Mouse (Mus musculus) lung, postnatal 25 days (tissue): ENCODE measurements around the gene Abhd16a.

ENCODE experiments used
- DNase-seq: peaks from one replicate; pipeline ENCODE4 v3.0.0; 2022; ENCODE audit warnings: low spot score

Abhd16a gene

DNA sequence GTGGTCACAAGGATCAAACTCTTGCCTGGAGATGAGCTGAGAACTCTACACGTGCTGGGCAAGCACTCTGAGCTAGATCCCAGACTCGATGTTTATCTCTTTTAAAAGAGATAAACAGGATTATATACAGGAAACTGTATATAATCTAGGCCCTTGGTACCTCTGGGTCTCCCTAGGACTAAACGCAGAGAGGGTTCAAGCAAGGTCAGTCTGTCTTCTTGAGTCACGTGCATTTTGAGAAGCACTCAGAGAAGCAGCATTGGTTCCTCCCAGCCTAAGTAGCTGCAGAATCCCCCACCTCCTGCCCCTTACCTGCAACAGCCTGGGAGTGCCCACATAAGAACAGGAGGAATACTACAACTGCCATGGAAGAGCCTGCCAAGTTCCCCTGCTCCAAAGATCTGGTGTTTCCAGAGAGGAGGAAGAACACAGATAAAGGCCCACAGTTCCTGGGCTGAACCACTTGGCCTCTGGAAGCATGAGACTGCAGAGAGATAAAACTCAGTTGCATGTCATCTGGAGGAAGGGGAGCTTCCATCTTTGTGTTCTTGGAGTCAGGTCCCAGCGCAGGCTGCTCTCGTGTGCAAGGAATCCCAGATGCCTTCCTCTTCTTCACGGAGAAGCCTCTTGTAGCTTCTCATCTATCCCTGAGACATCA is 3.7 kb upstream of the Abhd16a start, which contains the start of gene Ly6g6f:
TSS of gene Ly6g6f (minus strand) at position 403 of the 658 bp plus-strand sequence.
- DNase-seq: no peak

DNA sequence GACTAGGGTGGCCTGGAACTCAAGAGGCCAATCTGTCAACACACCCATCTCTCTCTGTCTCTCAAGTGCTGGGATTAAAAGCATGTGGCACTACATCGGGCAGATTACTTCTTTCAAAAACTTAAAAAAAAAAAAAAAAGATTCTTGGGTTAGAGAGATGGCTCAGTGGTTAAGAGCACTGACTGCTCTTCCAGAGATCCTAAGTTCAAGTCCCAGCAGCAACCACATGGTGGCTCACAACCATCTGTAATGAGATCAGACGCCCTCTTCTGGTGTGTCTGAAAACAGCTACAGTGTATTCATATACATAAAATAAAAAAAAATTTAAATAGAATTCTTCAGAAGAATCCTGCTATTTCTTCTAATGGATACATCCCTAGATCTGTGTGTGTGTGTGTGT is 912 bp upstream of the Abhd16a start:
- no peak for DNase-seq

DNA sequence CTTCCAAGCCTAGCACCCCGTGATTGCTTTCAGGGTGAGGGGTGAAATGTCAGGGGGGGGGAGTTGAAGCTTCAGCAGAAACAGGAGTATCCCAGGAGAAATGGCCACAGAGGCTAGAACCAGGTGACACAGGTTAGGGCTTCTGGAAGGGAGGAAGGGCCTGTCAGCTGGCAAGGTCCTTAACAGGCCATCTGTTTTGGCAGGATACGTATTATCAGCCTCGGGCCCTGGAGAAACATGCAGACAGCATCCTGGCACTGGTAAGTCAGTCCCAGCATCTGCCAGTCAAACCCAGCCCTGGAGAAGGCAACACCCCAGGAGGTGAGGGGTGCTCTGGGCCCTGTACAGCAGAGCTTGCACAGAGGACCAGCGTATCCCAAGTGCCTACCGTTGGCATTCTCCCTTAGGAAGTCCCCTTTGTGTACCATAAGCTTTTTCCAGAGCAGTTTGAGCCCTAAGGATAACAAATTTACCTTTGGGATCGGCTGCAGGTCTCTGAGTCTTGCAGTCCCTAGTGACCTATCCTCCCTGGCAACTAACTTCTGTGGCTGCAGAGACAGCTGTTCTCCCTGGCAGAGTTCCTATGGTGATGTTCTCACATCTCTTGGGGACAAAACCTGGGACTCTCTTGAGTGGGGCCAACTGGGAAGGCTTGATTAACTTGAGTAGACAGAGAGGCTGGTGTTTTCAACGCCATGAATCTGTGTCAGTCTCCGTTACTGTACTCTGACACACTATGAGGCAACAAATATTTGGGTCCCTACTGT is 1.3 kb downstream of the Abhd16a start:
- no peak for DNase-seq

DNA sequence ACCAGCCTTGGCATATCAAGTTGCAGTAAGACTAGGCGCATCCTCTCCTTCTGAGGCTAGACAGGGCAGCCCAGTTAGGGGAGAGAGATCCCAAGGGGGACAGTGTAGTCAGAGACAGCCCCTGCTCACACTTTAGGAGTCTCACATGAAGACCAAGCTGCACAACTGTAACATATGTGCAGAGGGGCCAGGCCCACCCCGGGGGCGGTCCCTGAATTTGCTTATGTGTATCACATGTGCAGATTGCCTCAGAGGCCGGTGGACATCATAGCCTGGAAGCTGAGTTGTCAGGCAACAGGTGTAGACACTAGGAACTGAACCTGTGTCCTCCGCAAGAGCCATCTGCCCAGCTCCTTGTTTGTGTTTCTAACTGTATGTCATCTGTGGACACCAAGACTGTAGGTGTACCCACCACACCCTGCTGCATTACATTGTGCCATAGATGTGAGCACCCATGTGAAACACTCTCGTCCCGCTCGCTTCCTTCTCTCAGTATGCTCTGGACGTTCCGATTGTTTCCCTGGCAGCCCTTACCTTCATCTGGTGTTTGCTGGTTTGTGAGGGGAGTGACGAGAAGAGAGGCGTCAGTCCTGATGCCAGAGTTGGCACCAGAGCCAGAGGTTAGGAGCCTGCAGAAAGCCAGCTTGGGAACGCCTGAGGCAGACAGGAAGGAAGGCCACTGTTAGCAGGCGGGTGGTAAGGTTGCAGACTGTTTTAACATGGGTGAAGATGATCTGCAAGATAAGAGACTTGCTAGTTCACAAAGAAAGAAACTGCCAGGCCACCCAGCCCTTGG is 3.5 kb downstream of the Abhd16a start:
- DNase-seq: peak; percentile 32

DNA sequence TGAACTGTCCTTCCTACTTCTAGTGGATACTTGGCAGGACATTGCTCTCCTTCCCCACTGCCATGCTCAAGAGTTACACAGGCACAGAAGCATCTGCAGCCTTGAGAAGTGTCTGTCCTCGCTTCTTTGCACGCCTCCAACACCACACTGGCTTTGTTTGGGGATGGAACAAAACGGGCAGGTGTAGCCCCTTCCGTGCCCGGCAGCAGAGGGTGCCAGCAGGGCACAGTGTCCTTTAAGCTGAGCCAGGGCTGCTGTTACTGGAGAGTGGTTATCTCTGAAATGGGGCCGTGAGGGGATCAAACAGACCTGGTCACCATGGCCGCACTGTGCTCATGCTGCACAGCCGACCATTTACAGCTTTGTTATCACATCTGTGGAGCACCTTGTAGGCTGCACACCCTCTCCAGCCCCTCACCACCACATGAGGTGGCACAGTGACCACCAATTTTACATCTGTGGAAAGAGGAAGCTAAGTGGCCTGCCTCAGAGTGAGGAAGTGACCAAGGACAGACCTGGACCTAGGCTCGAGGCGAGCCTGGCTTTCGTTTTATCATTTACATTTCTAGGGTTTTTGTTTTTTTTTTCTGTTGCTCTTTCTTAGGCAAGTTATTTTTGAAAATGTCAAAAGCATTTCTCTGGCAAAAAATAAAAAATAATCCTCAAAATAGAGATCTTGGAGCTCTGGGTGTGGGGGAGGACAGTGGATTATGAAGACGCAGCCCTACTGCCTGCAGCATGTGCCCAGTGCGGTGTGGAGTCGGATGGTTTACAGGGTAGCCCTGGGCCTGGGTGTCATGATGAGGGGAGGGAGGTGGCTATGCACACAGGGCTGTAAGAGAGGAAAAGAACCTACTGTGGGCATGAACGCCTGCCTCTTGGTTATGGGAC is 5.7 kb downstream of the Abhd16a start:
- DNase-seq: no peak

DNA sequence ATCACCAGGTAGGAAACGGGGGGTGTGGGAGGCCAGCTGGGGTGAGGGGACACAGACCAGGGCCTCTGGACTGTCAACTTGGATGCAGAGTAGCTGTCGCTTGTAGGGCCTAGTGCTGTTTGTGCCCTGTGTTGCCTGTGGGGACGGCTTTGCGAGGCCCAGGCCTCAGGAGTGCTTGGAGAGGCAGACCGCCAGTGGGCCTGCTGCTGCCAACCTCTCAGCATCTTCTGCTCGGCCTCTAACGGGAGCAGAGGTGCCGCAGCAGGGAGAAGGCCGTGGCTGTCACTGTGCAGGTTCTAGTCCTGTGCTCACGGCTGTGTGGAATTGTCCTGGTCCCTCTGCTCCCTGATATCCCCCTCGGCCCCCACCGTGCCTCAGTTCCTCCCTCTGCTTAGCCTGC is 7.5 kb downstream of the Abhd16a start:
- DNase-seq: no peak

DNA sequence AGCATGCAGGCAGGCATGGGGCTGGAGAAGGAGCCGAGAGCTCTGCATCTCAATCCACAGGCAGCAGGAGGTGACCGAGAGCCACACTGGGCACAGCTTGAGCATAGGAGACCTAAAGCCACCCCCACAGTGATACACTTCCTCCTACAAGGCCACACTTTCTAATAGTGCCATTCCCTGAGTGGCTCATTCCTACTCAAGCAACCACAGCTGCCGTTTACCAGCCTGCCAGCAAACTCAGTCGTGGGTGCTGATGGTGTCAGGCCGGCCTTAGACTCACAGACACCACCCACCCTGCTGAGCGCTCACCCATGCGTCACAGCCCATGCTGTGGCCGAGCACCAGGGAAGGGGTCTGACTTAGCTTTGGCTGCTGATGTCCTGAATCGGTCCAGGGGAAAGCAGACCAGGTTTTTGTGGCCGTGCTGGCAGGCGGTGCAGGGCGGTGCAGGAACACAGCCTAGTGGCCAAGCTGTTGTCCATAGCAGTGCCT is 8.1 kb downstream of the Abhd16a start:
- DNase-seq: no peak

DNA sequence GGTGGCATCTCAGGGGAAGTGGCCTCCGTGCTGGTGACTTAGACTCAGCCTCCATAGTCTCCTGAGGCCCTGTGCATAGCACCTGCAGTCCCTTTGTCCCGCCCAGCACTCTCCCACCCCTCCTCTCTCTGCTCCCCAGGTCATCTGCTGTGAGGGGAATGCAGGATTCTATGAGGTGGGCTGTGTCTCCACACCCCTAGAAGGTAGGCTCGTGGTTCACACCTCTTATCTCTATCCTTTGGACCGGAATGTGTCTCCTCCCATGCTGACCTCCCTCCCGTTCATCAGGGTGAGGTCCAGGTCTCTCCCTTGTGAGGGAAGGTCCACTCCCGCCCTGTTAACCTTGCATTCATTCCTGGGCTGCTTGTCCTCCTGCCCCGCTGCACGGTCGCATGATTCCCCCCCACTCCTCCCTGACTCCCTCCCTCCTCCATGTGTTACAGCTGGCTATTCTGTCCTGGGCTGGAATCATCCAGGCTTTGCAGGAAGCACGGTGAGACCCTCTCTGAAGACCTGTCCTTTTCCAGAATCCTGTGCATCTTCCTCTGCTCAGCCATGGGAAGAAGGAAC is 11.2 kb downstream of the Abhd16a start:
- no peak for DNase-seq

DNA sequence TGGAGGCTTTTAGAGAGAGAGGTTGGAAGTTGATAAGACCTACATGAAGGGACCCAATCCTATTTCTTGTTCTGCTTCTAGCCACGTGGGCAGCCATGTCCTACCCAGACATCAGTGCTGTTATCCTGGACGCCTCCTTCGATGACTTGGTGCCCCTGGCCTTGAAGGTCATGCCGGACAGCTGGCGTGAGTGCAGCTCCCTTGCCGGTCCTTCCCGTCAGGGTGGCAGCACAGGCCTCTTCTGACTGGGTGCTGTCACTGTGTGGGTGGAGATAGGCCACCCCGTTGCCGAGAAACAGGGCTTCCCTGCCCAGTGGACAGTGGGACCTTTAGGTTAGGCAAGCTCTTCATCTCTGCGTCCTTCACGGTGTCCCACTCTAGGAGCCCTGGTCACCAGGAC is 12.1 kb downstream of the Abhd16a start:
- no peak for DNase-seq

DNA sequence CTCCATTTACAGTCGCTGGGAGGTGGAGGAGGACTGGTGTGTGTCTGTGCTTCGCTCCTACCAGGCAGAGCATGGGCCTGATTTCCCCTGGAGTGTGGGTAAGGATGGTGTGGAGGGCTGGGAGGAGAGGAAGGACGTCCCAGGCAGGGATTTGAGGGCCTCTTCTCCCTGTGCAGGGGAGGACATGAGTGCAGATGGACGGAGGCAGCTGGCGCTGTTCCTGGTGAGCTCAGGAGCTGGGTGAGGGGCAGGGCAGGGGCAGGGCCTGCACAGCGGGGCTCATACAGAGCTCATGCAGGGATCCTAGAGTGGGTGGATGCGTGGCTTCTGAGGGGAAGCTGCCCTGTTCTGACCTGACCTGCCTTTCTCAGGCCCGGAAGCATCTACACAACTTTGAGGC is 13.2 kb downstream of the Abhd16a start:
- no peak for DNase-seq

DNA sequence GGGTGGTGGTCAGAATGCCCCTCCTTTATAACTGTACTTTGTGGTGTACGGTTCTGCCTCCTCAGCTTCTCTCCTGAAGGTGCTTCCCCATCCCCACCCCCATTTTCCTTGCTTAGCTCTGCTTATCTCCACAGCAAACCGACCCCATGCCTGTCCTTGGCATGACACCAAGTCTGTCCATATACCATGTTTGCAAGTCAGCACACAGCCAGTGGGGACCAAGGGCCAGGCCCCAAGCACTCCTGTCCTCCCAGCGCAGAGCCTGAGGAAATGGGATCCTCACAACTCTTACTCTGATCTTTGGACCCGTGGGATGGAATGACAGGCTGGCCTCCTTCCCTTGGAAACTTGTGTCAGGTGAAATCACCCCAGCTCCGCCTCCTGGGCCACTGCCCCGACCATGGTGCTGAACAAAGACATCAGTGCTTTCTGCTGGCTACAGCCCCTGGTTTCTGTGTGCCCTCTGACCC is 14.2 kb downstream of the Abhd16a start:
- no peak for DNase-seq

DNA sequence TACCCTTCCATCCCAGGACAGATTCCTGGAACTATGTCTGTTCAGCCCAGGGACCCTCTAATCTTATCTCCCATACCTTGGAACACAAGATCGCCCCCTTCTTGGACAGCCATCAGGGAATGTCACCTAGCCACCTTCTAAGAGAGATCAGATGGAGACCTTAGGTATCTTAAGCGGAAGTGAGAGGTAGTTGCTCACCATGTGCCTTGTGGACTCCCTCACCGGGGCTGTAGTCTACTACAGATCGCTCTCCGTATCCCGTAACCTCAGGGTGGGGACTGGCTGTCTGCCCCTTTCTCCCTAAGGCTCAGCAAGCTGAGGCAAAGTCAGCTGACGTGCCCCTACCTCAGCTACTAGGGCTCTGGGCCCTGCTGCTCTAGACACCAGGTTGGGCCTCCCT is 15.0 kb downstream of the Abhd16a start:
- no peak for DNase-seq

DNA sequence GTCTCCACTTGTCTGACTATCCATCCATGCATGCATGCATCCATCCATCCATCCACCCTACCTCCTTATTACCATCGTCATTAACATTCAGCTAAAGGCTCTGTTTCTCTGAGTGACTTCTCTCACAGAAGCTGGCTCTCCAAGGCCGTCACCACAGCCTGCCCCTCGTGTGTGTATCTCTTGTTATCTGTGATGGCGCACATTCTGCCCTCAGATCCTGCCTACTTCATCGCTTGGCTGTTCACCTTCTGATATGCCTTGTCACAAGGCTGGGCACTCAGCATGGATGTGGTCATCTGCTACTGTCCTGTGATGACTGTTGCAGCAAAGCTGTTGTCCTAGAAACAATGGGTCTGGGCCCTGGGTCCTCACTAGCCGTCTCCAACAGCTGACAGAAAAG is 15.7 kb downstream of the Abhd16a start:
- no peak for DNase-seq

DNA sequence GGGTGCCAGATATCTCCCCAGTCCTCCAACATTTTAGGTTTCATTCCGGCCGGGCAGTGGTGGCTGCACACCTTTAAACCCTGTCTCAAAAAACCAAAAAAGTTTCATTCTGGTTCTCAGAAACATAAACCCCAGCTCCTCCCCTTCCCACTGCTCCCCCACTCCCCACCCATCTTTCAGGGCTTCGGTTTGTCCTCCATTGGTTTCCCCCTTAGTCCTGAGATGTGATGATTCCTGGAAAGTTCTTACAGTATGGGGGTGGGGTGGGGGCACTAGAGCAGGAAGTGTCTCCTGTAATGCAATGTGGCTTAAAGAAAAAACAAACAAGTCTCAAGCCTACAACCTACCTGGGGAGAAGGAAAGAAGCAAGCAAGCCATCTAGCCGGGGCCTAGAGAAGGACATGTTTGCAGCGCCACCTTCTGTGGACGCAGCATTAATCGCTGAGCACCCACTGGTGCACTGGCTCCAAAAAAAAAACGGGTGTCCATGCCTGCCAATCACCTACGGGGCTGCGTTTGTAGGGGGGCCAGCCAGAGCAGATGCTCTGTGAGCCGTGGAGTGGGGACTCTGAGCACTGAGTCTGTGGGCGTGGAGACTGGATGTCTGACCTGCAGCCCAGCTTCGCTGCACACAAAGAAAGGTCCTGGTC is 16.8 kb downstream of the Abhd16a start:
- DNase-seq: peak; percentile 41

DNA sequence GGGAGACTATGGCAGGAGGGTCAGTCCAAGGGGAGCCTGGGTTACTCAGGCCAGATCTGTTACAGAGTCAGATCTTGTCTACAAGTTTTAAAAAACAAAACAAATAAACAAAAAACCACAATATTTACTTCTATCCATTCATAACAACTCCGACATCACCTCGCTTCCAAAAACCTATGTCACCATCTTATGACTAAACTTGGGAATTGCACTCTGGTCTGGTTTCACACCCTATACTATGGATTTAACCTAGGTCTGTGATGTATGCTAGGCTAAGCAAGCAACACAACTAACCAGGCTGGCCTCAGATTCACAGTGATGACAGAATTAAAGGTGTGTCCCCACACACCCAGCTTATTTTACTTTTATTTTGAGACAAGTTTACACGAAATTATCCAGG is 17.5 kb downstream of the Abhd16a start:
- DNase-seq: no peak

DNA sequence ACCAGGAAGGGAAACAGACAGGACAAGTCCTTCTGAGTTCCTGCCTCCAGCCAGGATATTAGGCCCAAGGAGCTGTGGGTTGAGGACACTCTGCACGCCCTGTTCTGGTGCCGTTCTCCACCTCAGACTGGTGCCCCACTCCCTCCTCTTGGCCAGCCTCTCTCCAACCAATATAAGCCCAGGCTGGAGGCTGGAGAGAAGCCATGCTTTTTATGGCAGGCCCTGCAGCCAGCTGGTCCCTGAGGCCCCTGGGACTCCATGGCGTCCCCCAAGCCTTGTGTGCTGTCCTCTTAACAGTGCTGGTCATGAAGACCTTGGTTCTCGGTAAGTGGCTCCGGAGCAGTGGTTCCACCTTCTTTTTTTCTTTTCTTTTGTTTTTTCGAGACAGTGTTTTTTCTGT is 19.0 kb downstream of the Abhd16a start, which contains the start of gene Ly6g5c:
TSS of gene Ly6g5c (plus strand) at position 183 of the 400 bp plus-strand sequence.
- no peak for DNase-seq

DNA sequence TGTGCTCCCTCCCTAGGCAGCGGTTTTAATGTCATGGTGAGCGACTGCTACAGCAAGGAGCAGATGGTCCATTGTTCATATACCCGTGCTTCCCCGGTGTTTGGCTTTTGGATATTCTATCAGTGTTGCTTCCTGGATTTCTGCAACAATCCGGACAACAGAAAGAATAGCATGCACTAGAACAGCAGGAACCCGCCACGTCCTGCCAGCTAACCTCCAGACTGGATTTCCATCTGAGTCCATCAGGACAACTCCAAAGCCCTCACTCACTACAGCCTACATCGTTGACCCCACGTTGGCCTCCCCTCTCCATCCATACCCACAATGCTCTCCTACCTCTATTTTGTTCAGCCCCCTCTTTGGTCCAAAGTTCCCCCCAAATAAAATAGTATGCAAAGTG is 22.7 kb downstream of the Abhd16a start:
- no peak for DNase-seq

DNA sequence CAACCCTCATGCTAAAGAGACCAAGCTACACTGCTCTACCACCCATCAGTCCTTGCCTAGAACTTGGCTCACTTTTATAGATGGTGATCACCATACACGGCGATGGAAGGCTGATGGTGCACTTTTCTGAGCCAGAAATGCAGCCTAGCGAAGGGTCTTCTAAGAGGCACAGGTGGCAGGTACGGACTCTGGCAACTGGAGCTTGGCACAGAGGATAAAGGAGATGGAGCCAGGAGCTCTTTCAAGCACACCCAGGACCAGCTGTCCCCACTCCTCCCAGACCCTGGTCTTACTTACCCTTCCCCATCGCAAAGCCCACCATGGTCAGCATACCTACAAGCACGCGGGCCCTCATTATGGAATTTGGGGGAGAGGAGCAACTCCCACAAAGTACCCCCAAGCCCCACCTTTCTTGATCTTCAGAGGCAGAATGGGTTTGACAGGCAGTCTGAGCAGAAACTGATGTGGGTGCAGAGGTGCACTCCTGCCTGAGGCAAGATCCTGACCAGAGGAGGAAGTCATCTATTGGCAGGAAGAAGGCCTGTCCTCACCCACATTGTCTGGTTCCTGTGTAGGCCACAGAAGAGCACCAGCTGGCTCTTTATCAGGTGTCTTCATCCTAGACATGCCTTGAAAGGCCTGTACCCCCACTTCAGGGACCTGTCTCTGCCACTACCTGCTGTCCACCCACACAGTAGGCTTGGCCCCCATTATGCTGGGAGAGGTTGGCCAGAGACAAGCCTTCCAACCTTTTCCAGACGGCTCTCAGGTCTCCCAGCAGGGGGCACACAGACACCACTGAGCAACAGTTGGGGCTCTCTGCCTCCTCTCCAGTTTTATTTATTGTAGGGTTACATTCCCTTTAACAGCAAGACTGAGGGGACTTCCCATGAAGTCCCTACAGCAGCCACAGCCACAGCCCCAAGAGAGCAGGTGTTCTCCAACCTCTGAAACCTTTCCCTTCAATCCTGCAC is 26.3 kb downstream of the Abhd16a start, which contains the start of gene Ly6g5b:
TSS of gene Ly6g5b (minus strand) at position 383 of the 974 bp plus-strand sequence.
- DNase-seq: no peak

DNA sequence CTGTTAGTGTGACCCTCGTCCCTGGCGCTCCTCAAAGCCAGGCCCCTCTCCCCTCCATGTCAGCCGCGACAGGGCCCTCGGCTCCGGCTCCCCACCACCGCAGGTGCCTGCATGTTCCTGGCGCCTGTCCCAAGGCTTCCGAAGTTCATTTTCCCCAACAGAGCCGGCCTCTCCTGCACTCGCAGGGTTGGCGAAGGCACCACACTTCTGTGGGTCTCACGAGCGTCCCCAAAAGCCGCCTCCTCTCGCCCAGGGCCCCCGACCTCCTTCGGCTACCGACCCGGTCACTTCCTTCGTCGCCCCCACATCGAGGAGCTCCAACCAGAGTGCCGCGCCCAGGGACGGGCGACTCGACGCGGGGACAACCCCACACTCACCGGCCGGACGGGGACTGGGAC is 31.7 kb downstream of the Abhd16a start:
- DNase-seq: no peak
